8 mouse cellular contexts compared by ENCODE assay signal in genomic region chr11:96830539-96831216, GRCm38 (mm10). TPM values are rescaled to one million over a fixed set of nuclear protein-coding genes. Genes with fewer than 3 reads are reported as not detected.
A peak's percentile ranks its signal among the peaks of the same experiment; 100 is the strongest.
DNase-seq lines count a peak whose midpoint lies in the region; ATAC-seq and TF ChIP-seq lines count a peak whose summit lies in the region.

No protein-coding gene starts in this region.

- peak overlapping the region; percentile 80 for H3K9ac ChIP-seq in liver, embryonic 11.5 days (ENCODE audit: low read depth, low read length)

- H3K4me3 ChIP-seq in erythroblast, embryonic 14.5 days (replicated peaks): peak overlapping the region; percentile 88
- H3K4me3 ChIP-seq in spleen, adult 2 months (ENCODE audit: extremely low read depth, insufficient read depth, insufficient read length): peak overlapping the region; percentile 80
- H3K4me3 ChIP-seq in liver, embryonic 11.5 days (ENCODE audit: low read depth, low read length): peak overlapping the region; percentile 91

- H3K27me3 ChIP-seq in erythroblast, embryonic 14.5 days (ENCODE audit: control insufficient read depth): peaks cover 3% of the 10 kb centered on the region; the same call in 1 of the 2 replicates
- H3K27me3 ChIP-seq in spleen, adult 2 months (ENCODE audit: control insufficient read depth, insufficient read depth, low read length): no peaks in the 10 kb centered on the region
- H3K27me3 ChIP-seq in liver, embryonic 11.5 days (replicated peaks; ENCODE audit: control insufficient read depth, insufficient read depth, low read length): no peaks in the 10 kb centered on the region

- peaks cover 26% of the 10 kb centered on the region for H3K36me3 ChIP-seq in erythroblast, embryonic 14.5 days (ENCODE audit: control insufficient read depth)
- peaks cover 9% of the 10 kb centered on the region for H3K36me3 ChIP-seq in spleen, adult 2 months (ENCODE audit: control insufficient read depth, insufficient read depth, low read length)
- H3K36me3 ChIP-seq in liver, embryonic 11.5 days (ENCODE audit: control insufficient read depth, insufficient read depth, low read length): peaks cover 9% of the 10 kb centered on the region

- no peak for ATAC-seq in erythroblast, adult 5-6 weeks (replicated peaks; ENCODE audit: low FRiP score, poor library complexity, severe bottlenecking)
- no peak for ATAC-seq in liver, embryonic 11.5 days (replicated peaks; ENCODE audit: low FRiP score)
- no peak for ATAC-seq in megakaryocyte-erythroid progenitor cell, adult 5-6 weeks (replicated peaks; ENCODE audit: low FRiP score, low TSS enrichment, poor library complexity, severe bottlenecking)

- H3K27ac ChIP-seq in spleen, adult 2 months (ENCODE audit: insufficient read depth, low read length): peak overlapping the region; percentile 95
- peak overlapping the region; percentile 77 for H3K27ac ChIP-seq in liver, embryonic 11.5 days (ENCODE audit: low read depth, low read length)

- peak overlapping the region; percentile 74 for H3K4me2 ChIP-seq in liver, embryonic 11.5 days

- no peaks in the 10 kb centered on the region for H3K9me3 ChIP-seq in erythroblast, embryonic 14.5 days (ENCODE audit: control insufficient read depth, low read length)
- no peaks in the 10 kb centered on the region for H3K9me3 ChIP-seq in liver, embryonic 11.5 days (ENCODE audit: control insufficient read depth, low read length)

- no peak for TF ChIP-seq CTCF in spleen, adult 2 months (IDR thresholded peaks at IDR 0.05; ENCODE audit: extremely low read depth, insufficient read depth, insufficient read length, insufficient replicate concordance)

- no peak for TF ChIP-seq POLR2A in spleen, adult 2 months (IDR thresholded peaks at IDR 0.05; ENCODE audit: low read depth, low read length)

- H3K4me1 ChIP-seq in erythroblast, embryonic 14.5 days (ENCODE audit: control insufficient read depth): peaks cover 50% of the 10 kb centered on the region
- H3K4me1 ChIP-seq in spleen, adult 2 months (ENCODE audit: control insufficient read depth, insufficient read depth, insufficient read length): no peaks in the 10 kb centered on the region; the same call in 1 of the 2 replicates
- peaks cover 37% of the 10 kb centered on the region for H3K4me1 ChIP-seq in liver, embryonic 11.5 days (replicated peaks; ENCODE audit: control insufficient read depth, insufficient read depth, low read length)

- DNase-seq in spleen, adult 2 months (ENCODE audit: low read depth in 1 of 2, low spot score in 2 of 2): no peak
- no peak for DNase-seq in spleen, postnatal 36 days (ENCODE audit: low spot score in 2 of 2)
- no peak for DNase-seq in liver, embryonic 11.5 days (ENCODE audit: low spot score)
- no peak for DNase-seq in natural killer cell, adult 2 months (ENCODE audit: low spot score in 2 of 2)
- no peak for DNase-seq in frontal cortex, adult 2 months (ENCODE audit: extremely low spot score in 1 of 2, low spot score in 1 of 2)

- 26% methylated on average over 13 of the region's 13 CpGs for WGBS in spleen, adult 2 months
- 15% methylated on average over 13 of the region's 13 CpGs for WGBS in liver, embryonic 11.5 days

RNA-seq across cellular contexts. Expression of gene Nfe2l1, which starts 0.9 kb away (rescaled TPM):
- 3.7 and 4.6 TPM in 2 replicates for polyA plus RNA-seq in erythroblast, embryonic 14.5 days (2012)
- 27.0 and 27.1 TPM in 2 replicates for total RNA-seq in erythroblast, adult 5-6 weeks (2015; ENCODE audit: low replicate concordance)
- 26.5 and 32.5 TPM in 2 replicates for total RNA-seq in erythroblast, adult 5-6 weeks (2017; ENCODE audit: low replicate concordance)
- polyA plus RNA-seq in spleen, adult 2 months (2012; rRNA removed): 63.0 and 76.9 TPM in 2 replicates
- polyA plus RNA-seq in liver, embryonic 11.5 days (2014; fragmentation: Nextera tagmentation; extraction: Ambion mirVana): 27.6 and 28.9 TPM in 2 replicates
- polyA plus RNA-seq in frontal cortex, adult 2 months (2012; rRNA removed): 184 and 186 TPM in 2 replicates
- total RNA-seq in megakaryocyte-erythroid progenitor cell, adult 5-6 weeks (2014; fragmentation: Nextera tagmentation): 22.2 and 53.3 TPM in 2 replicates
- total RNA-seq in megakaryocyte-erythroid progenitor cell, adult 5-6 weeks (2017): 27.3 and 47.5 TPM in 2 replicates

RNA-seq across cellular contexts. Expression of gene Copz2, which starts 19.0 kb away (rescaled TPM):
- 0.20 TPM in 1 of 2 replicates, not detected in the other for polyA plus RNA-seq in erythroblast, embryonic 14.5 days (2012)
- total RNA-seq in erythroblast, adult 5-6 weeks (2015; ENCODE audit: low replicate concordance): not detected in 2 replicates
- not detected in 2 replicates for total RNA-seq in erythroblast, adult 5-6 weeks (2017; ENCODE audit: low replicate concordance)
- 7.6 and 10.6 TPM in 2 replicates for polyA plus RNA-seq in spleen, adult 2 months (2012; rRNA removed)
- 33.6 and 41.2 TPM in 2 replicates for polyA plus RNA-seq in liver, embryonic 11.5 days (2014; fragmentation: Nextera tagmentation; extraction: Ambion mirVana)
- 13.3 and 16.2 TPM in 2 replicates for polyA plus RNA-seq in frontal cortex, adult 2 months (2012; rRNA removed)
- total RNA-seq in megakaryocyte-erythroid progenitor cell, adult 5-6 weeks (2014; fragmentation: Nextera tagmentation): not detected in 2 replicates
- 1.0 and 3.2 TPM in 2 replicates for total RNA-seq in megakaryocyte-erythroid progenitor cell, adult 5-6 weeks (2017)

RNA-seq across cellular contexts. Expression of gene Cbx1, which starts 41.8 kb away (rescaled TPM):
- polyA plus RNA-seq in erythroblast, embryonic 14.5 days (2012): 1.5 and 2.7 TPM in 2 replicates
- 13.6 and 14.4 TPM in 2 replicates for total RNA-seq in erythroblast, adult 5-6 weeks (2015; ENCODE audit: low replicate concordance)
- 22.0 and 32.9 TPM in 2 replicates for total RNA-seq in erythroblast, adult 5-6 weeks (2017; ENCODE audit: low replicate concordance)
- polyA plus RNA-seq in spleen, adult 2 months (2012; rRNA removed): 13.9 and 18.2 TPM in 2 replicates
- polyA plus RNA-seq in liver, embryonic 11.5 days (2014; fragmentation: Nextera tagmentation; extraction: Ambion mirVana): 76.7 and 82.0 TPM in 2 replicates
- polyA plus RNA-seq in frontal cortex, adult 2 months (2012; rRNA removed): 37.5 and 42.8 TPM in 2 replicates
- total RNA-seq in megakaryocyte-erythroid progenitor cell, adult 5-6 weeks (2014; fragmentation: Nextera tagmentation): 91.7 and 97.1 TPM in 2 replicates
- total RNA-seq in megakaryocyte-erythroid progenitor cell, adult 5-6 weeks (2017): 120 and 130 TPM in 2 replicates

RNA-seq across cellular contexts. Expression of gene Snx11, which starts 53.3 kb away (rescaled TPM):
- 1.4 TPM in 2 replicates for polyA plus RNA-seq in erythroblast, embryonic 14.5 days (2012)
- 1.3 and 12.3 TPM in 2 replicates for total RNA-seq in erythroblast, adult 5-6 weeks (2015; ENCODE audit: low replicate concordance)
- 10.2 and 16.3 TPM in 2 replicates for total RNA-seq in erythroblast, adult 5-6 weeks (2017; ENCODE audit: low replicate concordance)
- polyA plus RNA-seq in spleen, adult 2 months (2012; rRNA removed): 27.2 and 28.6 TPM in 2 replicates
- polyA plus RNA-seq in liver, embryonic 11.5 days (2014; fragmentation: Nextera tagmentation; extraction: Ambion mirVana): 10.5 and 12.0 TPM in 2 replicates
- polyA plus RNA-seq in frontal cortex, adult 2 months (2012; rRNA removed): 42.0 and 48.0 TPM in 2 replicates
- total RNA-seq in megakaryocyte-erythroid progenitor cell, adult 5-6 weeks (2014; fragmentation: Nextera tagmentation): 13.4 and 26.0 TPM in 2 replicates
- total RNA-seq in megakaryocyte-erythroid progenitor cell, adult 5-6 weeks (2017): 7.4 and 9.7 TPM in 2 replicates
